20 mouse cellular contexts compared by ENCODE assay signal in genomic region chr17:14608845-14609244, GRCm38 (mm10).
"Had no signal": no experiment of that assay in that cellular context is flagged by ENCODE, and none has a peak within 500 bp of the region (broad histone marks: within the 10 kb centered on the region; RNA-seq: fewer than 3 reads in every experiment).

No protein-coding gene starts in this region.

- H3K27me3 ChIP-seq: limb, embryonic 12.5 days; limb, embryonic 15.5 days; megakaryocyte, embryonic 14.5 days; midbrain, embryonic 13.5 days had no signal

- DNase-seq: kidney, postnatal 14 days; kidney, postnatal 4 days; layer of hippocampus, adult 9-11 months; layer of hippocampus, postnatal 36 days; left cerebral cortex, postnatal 4 days; liver, postnatal 0 days; lung, embryonic 14.5 days; lung, postnatal 36 days; thymus, adult 2 months; thymus, postnatal 14 days; thymus, postnatal 4 days had no signal

- H3K4me3 ChIP-seq: layer of hippocampus, adult 2 months; left cerebral cortex, adult 2 months; limb, embryonic 12.5 days; limb, embryonic 15.5 days; megakaryocyte, embryonic 14.5 days; midbrain, embryonic 10.5 days; midbrain, embryonic 13.5 days had no signal

- H3K9me3 ChIP-seq: limb, embryonic 12.5 days; limb, embryonic 15.5 days; megakaryocyte, embryonic 14.5 days; midbrain, embryonic 10.5 days; midbrain, embryonic 13.5 days had no signal

- H3K36me3 ChIP-seq: limb, embryonic 12.5 days; limb, embryonic 15.5 days; midbrain, embryonic 10.5 days; midbrain, embryonic 13.5 days had no signal

- H3K27ac ChIP-seq: layer of hippocampus, adult 2 months; left cerebral cortex, adult 2 months; limb, embryonic 12.5 days; limb, embryonic 15.5 days; liver, embryonic 14.5 days; midbrain, embryonic 10.5 days; midbrain, embryonic 13.5 days; stomach, postnatal 0 days had no signal

- H3K4me1 ChIP-seq: limb, embryonic 12.5 days; megakaryocyte, embryonic 14.5 days; midbrain, embryonic 10.5 days; midbrain, embryonic 13.5 days had no signal
